Mouse (Mus musculus) cerebellum, adult 2 months (tissue): ENCODE data around the gene Hvcn1.

Experiments
- CTCF ChIP-seq: fragments of 200-500 bp; IDR thresholded peaks from 2 replicates; pipeline ENCODE4 v1.5.1; 2011; ENCODE audit warnings: low read depth, mild to moderate bottlenecking, control low read depth, low read length, moderate library complexity, borderline replicate concordance; ENCODE audit not compliant: insufficient read depth
- POLR2A ChIP-seq: fragments of 200-500 bp; IDR thresholded peaks from 2 replicates; pipeline ENCODE4 v1.6.1; 2011; ENCODE audit warnings: low read length, control low read depth, borderline replicate concordance; ENCODE audit not compliant: insufficient read depth

GRCm38 (mm10) chr5:122218928-122219327 lies 12.3 kb downstream of the Hvcn1 start:
- TF ChIP-seq POLR2A (no peak), CTCF (no peak)
